Comparison of ENCODE assay signal across 29 mouse cellular contexts in the genomic region with DNA sequence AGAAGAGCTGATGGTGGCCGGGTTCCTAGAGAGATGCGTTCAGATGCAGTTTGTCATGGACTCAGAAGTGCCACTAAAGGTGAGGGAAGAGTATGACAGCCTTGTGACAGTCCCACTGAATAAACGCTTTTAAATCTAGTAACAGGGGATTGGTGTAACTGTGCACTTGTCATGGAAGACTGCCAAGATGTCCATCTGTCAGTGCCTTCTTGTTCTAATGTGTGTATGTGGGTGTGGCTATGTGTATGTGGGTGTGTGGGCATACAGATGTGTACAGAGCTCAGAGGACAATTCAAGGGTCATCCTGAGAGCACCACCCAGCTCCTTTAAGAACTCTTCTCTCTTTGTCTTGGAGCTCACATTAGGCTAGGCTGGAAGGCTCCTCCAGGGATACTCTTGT. TPM values are rescaled to one million over a fixed set of nuclear protein-coding genes. Genes with fewer than 3 reads are reported as not detected.
DNase-seq lines count a peak whose midpoint lies in the region; ATAC-seq and TF ChIP-seq lines count a peak whose summit lies in the region.
"Had no signal": no experiment of that assay in that cellular context is flagged by ENCODE, and none has a peak within 500 bp of the region (broad histone marks: within the 10 kb centered on the region; RNA-seq: fewer than 3 reads in every experiment).

No protein-coding gene starts in this region.

- TF ChIP-seq RAD21 in MEL (IDR thresholded peaks at IDR 0.05; ENCODE audit: low read depth, low read length), result no peak

- no peaks in the 10 kb centered on the region for H3K36me3 ChIP-seq in heart, embryonic 11.5 days (ENCODE audit: control insufficient read depth, insufficient read depth, low read length)
- H3K36me3 ChIP-seq in midbrain, embryonic 13.5 days, result no peaks in the 10 kb centered on the region
- H3K36me3 ChIP-seq in midbrain, embryonic 10.5 days, result no peaks in the 10 kb centered on the region
- H3K36me3 ChIP-seq in MEL (ENCODE audit: control insufficient read depth in 1 of 2, insufficient read depth in 2 of 2, low read length in 2 of 2), result peaks cover 0 to under 1% of the 10 kb centered on the region in 2 experiments; a peak in 2 of 4 replicates
- H3K36me3 ChIP-seq: embryonic facial prominence, embryonic 15.5 days; heart, embryonic 10.5 days; limb, embryonic 12.5 days; neural tube, embryonic 12.5 days; stomach, embryonic 15.5 days had no signal

- H3K9ac ChIP-seq in heart, embryonic 11.5 days (ENCODE audit: low read depth, low read length), result no peak overlapping the region
- no peak overlapping the region for H3K9ac ChIP-seq in midbrain, embryonic 13.5 days (replicated peaks)
- no peak overlapping the region for H3K9ac ChIP-seq in MEL (ENCODE audit: control insufficient read depth, low read depth, low read length, poor library complexity, severe bottlenecking)
- H3K9ac ChIP-seq: embryonic facial prominence, embryonic 15.5 days; limb, embryonic 12.5 days; neural tube, embryonic 12.5 days; stomach, embryonic 15.5 days had no signal

- TF ChIP-seq EP300 in MEL (IDR thresholded peaks at IDR 0.05; ENCODE audit: low read depth in 1 of 2, low read length in 2 of 2), result no peak

- DNase-seq in heart, adult 11 months, result peak; percentile 69
- DNase-seq in midbrain, embryonic 10.5 days (ENCODE audit: low spot score), result no peak
- DNase-seq in MEL (ENCODE audit: low read depth, low spot score), result peak; percentile 27
- DNase-seq in induced T-regulatory cell, adult 2 months (ENCODE audit: low read depth), result peak; percentile 25
- no peak for DNase-seq in spleen, postnatal 14 days (ENCODE audit: low spot score in 2 of 2)
- DNase-seq in gastrocnemius, postnatal 4 days (ENCODE audit: low spot score in 2 of 2), result no peak
- DNase-seq: adrenal gland, postnatal 10 days; cerebellum, adult 11-12 months; cerebellum, postnatal 36 days; gastrocnemius, postnatal 36 days; heart, postnatal 10 days; kidney, adult 11 months; lung, postnatal 10 days had no signal

- no peak for ATAC-seq in heart, embryonic 11.5 days (replicated peaks; ENCODE audit: insufficient number of reproducible peaks, low FRiP score, low TSS enrichment)
- no peak for ATAC-seq in midbrain, embryonic 13.5 days
- ATAC-seq: hindbrain, postnatal 0 days had no signal

- H3K27ac ChIP-seq in heart, embryonic 11.5 days (ENCODE audit: low read depth, low read length), result no peak overlapping the region
- 0 out of 2 replicates have a peak overlapping the region, but pooled peaks have one; percentile 25 for H3K27ac ChIP-seq in midbrain, embryonic 13.5 days
- no peak overlapping the region for H3K27ac ChIP-seq in midbrain, embryonic 10.5 days (replicated peaks)
- H3K27ac ChIP-seq in MEL (ENCODE audit: control insufficient read depth, low read depth, low read length), result no peak overlapping the region
- H3K27ac ChIP-seq: embryonic facial prominence, embryonic 15.5 days; heart, embryonic 10.5 days; hindbrain, postnatal 0 days; limb, embryonic 12.5 days; neural tube, embryonic 12.5 days; stomach, embryonic 15.5 days had no signal

- H3K4me3 ChIP-seq in heart, embryonic 11.5 days (ENCODE audit: low read depth, low read length), result no peak overlapping the region
- no peak overlapping the region for H3K4me3 ChIP-seq in midbrain, embryonic 13.5 days (replicated peaks)
- no peak overlapping the region for H3K4me3 ChIP-seq in midbrain, embryonic 10.5 days
- no peak overlapping the region for H3K4me3 ChIP-seq in MEL (ENCODE audit: control insufficient read depth in 1 of 2, insufficient read depth in 1 of 2, low read depth in 2 of 2, low read length in 2 of 2)
- H3K4me3 ChIP-seq: embryonic facial prominence, embryonic 15.5 days; heart, embryonic 10.5 days; limb, embryonic 12.5 days; megakaryocyte, embryonic 14.5 days; neural tube, embryonic 12.5 days; stomach, embryonic 15.5 days had no signal

- TF ChIP-seq CTCF in MEL (IDR thresholded peaks at IDR 0.05 in 2 of 3, conservative IDR thresholded peaks at IDR 0.05 in 1 of 3; ENCODE audit: control insufficient read depth in 1 of 3, insufficient read depth in 1 of 3, low read depth in 2 of 3, low read length in 3 of 3, poor library complexity in 1 of 3, severe bottlenecking in 1 of 3), result no peak

- TF ChIP-seq POLR2A in MEL (IDR thresholded peaks at IDR 0.05; ENCODE audit: control insufficient read depth in 1 of 2, insufficient read depth in 1 of 2, low read depth in 1 of 2, low read length in 2 of 2, poor library complexity in 1 of 2), result no peak

- H3K9me3 ChIP-seq in heart, embryonic 11.5 days (replicated peaks; ENCODE audit: control insufficient read depth, low read length), result no peaks in the 10 kb centered on the region
- H3K9me3 ChIP-seq in midbrain, embryonic 13.5 days, result no peaks in the 10 kb centered on the region
- no peaks in the 10 kb centered on the region for H3K9me3 ChIP-seq in midbrain, embryonic 10.5 days (replicated peaks)
- no peaks in the 10 kb centered on the region for H3K9me3 ChIP-seq in MEL (replicated peaks; ENCODE audit: insufficient read depth, low read length)
- H3K9me3 ChIP-seq: embryonic facial prominence, embryonic 15.5 days; heart, embryonic 10.5 days; limb, embryonic 12.5 days; neural tube, embryonic 12.5 days; stomach, embryonic 15.5 days had no signal

- no peaks in the 10 kb centered on the region for H3K79me2 ChIP-seq in MEL (ENCODE audit: control insufficient read depth, insufficient read depth, low read length, poor library complexity)

- WGBS in heart, embryonic 11.5 days (ENCODE audit: insufficient replicate concordance), result 76% methylated on average over 3 of the region's 3 CpGs
- WGBS in midbrain, embryonic 13.5 days, result 74% methylated on average over 3 of the region's 3 CpGs
- 79% methylated on average over 3 of the region's 3 CpGs for WGBS in midbrain, embryonic 10.5 days

- no peak overlapping the region for H3K4me2 ChIP-seq in heart, embryonic 11.5 days
- no peak overlapping the region for H3K4me2 ChIP-seq in midbrain, embryonic 13.5 days (replicated peaks)
- H3K4me2 ChIP-seq: embryonic facial prominence, embryonic 15.5 days; limb, embryonic 12.5 days; neural tube, embryonic 12.5 days; stomach, embryonic 15.5 days had no signal

- no peaks in the 10 kb centered on the region for H3K4me1 ChIP-seq in heart, embryonic 11.5 days (ENCODE audit: control insufficient read depth, insufficient read depth, low read length)
- H3K4me1 ChIP-seq in midbrain, embryonic 13.5 days (replicated peaks), result peaks cover 5% of the 10 kb centered on the region; the same call in 1 of the 2 replicates
- H3K4me1 ChIP-seq in midbrain, embryonic 10.5 days, result peaks cover 21% of the 10 kb centered on the region
- H3K4me1 ChIP-seq in MEL (ENCODE audit: control insufficient read depth in 1 of 2, insufficient read depth in 2 of 2, low read length in 2 of 2), result peaks cover 0 to 5% of the 10 kb centered on the region in 2 experiments; a peak in 2 of 4 replicates
- H3K4me1 ChIP-seq: embryonic facial prominence, embryonic 15.5 days; heart, embryonic 10.5 days; limb, embryonic 12.5 days; neural tube, embryonic 12.5 days; stomach, embryonic 15.5 days had no signal

- H3K27me3 ChIP-seq in heart, embryonic 11.5 days (ENCODE audit: control insufficient read depth, insufficient read depth, low read length), result no peaks in the 10 kb centered on the region
- H3K27me3 ChIP-seq in midbrain, embryonic 13.5 days, result no peaks in the 10 kb centered on the region
- no peaks in the 10 kb centered on the region; the same call in 1 of the 2 replicates for H3K27me3 ChIP-seq in midbrain, embryonic 10.5 days (ENCODE audit: low read depth, poor library complexity, severe bottlenecking)
- no peaks in the 10 kb centered on the region for H3K27me3 ChIP-seq in MEL (ENCODE audit: control insufficient read depth in 1 of 2, insufficient read depth in 2 of 2, low read length in 2 of 2)
- H3K27me3 ChIP-seq: embryonic facial prominence, embryonic 15.5 days; limb, embryonic 12.5 days; neural tube, embryonic 12.5 days; Patski; stomach, embryonic 15.5 days had no signal

TF ChIP-seq in MEL, 35 proteins besides CTCF, POLR2A, EP300 and RAD21:
- TF ChIP-seq ZC3H11A (IDR thresholded peaks at IDR 0.05; ENCODE audit: low read depth, low read length) (no peak), MAX (IDR thresholded peaks at IDR 0.05; ENCODE audit: low read length) (no peak), E2F4 (IDR thresholded peaks at IDR 0.05; ENCODE audit: borderline replicate concordance, low read depth, low read length) (no peak), GATA1 (IDR thresholded peaks at IDR 0.05; ENCODE audit: low read depth, low read length) (no peak)

RNA-seq across cellular contexts. Expression of gene Sult6b2, which starts 11.2 kb away (rescaled TPM):
- 0.14 TPM in 1 of 2 replicates, not detected in the other for polyA plus RNA-seq in heart, embryonic 11.5 days (2014; fragmentation: Nextera tagmentation; extraction: Ambion mirVana)
- 0.18 and 0.26 TPM in 2 replicates for polyA plus RNA-seq in midbrain, embryonic 13.5 days (2015; fragmentation: Nextera tagmentation; extraction: Ambion mirVana)
- not detected in 2 replicates for polyA plus RNA-seq in midbrain, embryonic 10.5 days (2016; fragmentation: Nextera tagmentation; extraction: Ambion mirVana)
- total RNA-seq in MEL (2012; rRNA removed), result not detected in 2 replicates
- polyA plus RNA-seq in MEL (2012; ENCODE audit: insufficient read depth in 1 of 2, insufficient read length in 2 of 2, low read depth in 1 of 2, low replicate concordance in 2 of 2, missing spikeins in 1 of 2), result under 1 TPM in 1 of 2 experiments, not detected in 1; 0.07 TPM
- total RNA-seq in gastrocnemius, postnatal 4 days (2021), result not detected
- total RNA-seq: adrenal gland, postnatal 10 days; gastrocnemius, postnatal 36 days; heart, postnatal 10 days; hindbrain, postnatal 0 days; monocyte, adult 5-6 weeks had no signal
- polyA plus RNA-seq: activated CD4-positive, CD25-positive, alpha-beta regulatory T cell, adult 4 months; C2C12; embryonic facial prominence, embryonic 15.5 days; heart, embryonic 10.5 days; kidney, embryonic 16.5 days; large intestine, adult 2 months; limb, embryonic 12.5 days; spleen, adult 2 months had no signal

RNA-seq across cellular contexts. Expression of gene Cmas, which starts 59.0 kb away (rescaled TPM):
- 117 and 126 TPM in 2 replicates for polyA plus RNA-seq in heart, embryonic 11.5 days (2014; fragmentation: Nextera tagmentation; extraction: Ambion mirVana)
- 183 and 184 TPM in 2 replicates for polyA plus RNA-seq in midbrain, embryonic 13.5 days (2015; fragmentation: Nextera tagmentation; extraction: Ambion mirVana)
- 81.0 and 86.6 TPM in 2 replicates for polyA plus RNA-seq in midbrain, embryonic 10.5 days (2016; fragmentation: Nextera tagmentation; extraction: Ambion mirVana)
- total RNA-seq in MEL (2012; rRNA removed), result 29.4 and 44.6 TPM in 2 replicates
- polyA plus RNA-seq in MEL (2012; ENCODE audit: insufficient read depth in 1 of 2, insufficient read length in 2 of 2, low read depth in 1 of 2, low replicate concordance in 2 of 2, missing spikeins in 1 of 2), result 10 to 100 TPM in 1 of 2 experiments, not detected in 1; 55.0 TPM
- 10 to 100 TPM; 40.8 to 42.0 TPM for total RNA-seq in gastrocnemius, postnatal 4 days (2021)

Comparison
In these comparisons a context has a peak if more than half of its experiments do, and no peak if none do; other contexts are left out.
1. DNase-seq: peak in heart, adult 11 months (single experiment), MEL (single experiment) and induced T-regulatory cell, adult 2 months (single experiment); none in midbrain, embryonic 10.5 days (single experiment), spleen, postnatal 14 days (0 of 2) and gastrocnemius, postnatal 4 days (0 of 2).